Mouse (Mus musculus) myocyte (in vitro differentiated cells): ENCODE measurements around the gene Ano1. TPM values are rescaled to one million over a fixed set of nuclear protein-coding genes. Genes with fewer than 3 reads are reported as not detected.

Experiments used
- H3K27me3 ChIP-seq: one replicate; pipeline ENCODE4 v1.6.1; 2011; ENCODE audit not compliant: control insufficient read depth, insufficient read depth, insufficient read length
- H3K36me3 ChIP-seq: one replicate; pipeline ENCODE4 v1.6.1; 2011; ENCODE audit not compliant: control insufficient read depth, insufficient read depth
- H3K4me2 ChIP-seq: one replicate; pipeline ENCODE4 v1.6.1; 2011; ENCODE audit warnings: low read depth, control low read depth
- H3K4me3 ChIP-seq: one replicate; pipeline ENCODE4 v1.5.1; 2011; ENCODE audit warnings: mild to moderate bottlenecking, control low read depth, moderate library complexity
- H3K79me2 ChIP-seq: one replicate; pipeline ENCODE4 v1.6.1; 2011; ENCODE audit not compliant: control insufficient read depth, insufficient read depth
- H3ac ChIP-seq: one replicate; pipeline ENCODE4 v1.6.1; 2011; ENCODE audit not compliant: control insufficient read depth, insufficient read length
- CEBPB ChIP-seq: IDR thresholded peaks from 2 replicates; pipeline ENCODE4 v1.6.1; 2011; ENCODE audit warnings: mild to moderate bottlenecking, moderate library complexity; ENCODE audit not compliant: poor library complexity, insufficient read depth, severe bottlenecking
- E2F4 ChIP-seq: IDR thresholded peaks from one replicate; pipeline ENCODE4 v1.6.1; 2011; ENCODE audit warnings: mild to moderate bottlenecking, control low read depth, moderate library complexity; ENCODE audit not compliant: insufficient read depth
- MAX ChIP-seq: IDR thresholded peaks from one replicate; pipeline ENCODE4 v1.6.1; 2011; ENCODE audit warnings: low read depth, mild to moderate bottlenecking, control low read depth
- MYOD1 ChIP-seq, 3 experiments: IDR thresholded peaks; one replicate each; pipeline ENCODE4 v1.6.1; 2011; ENCODE audit warnings: control low read depth in 2 of 3, low read depth in 2 of 3, mild to moderate bottlenecking in 2 of 3, moderate library complexity in 1 of 3; ENCODE audit not compliant: insufficient read length in 2 of 3, control insufficient read depth in 1 of 3
- MYOG ChIP-seq, 3 experiments: IDR thresholded peaks; one replicate each; pipeline ENCODE4 v1.6.1; 2011; ENCODE audit warnings: control low read depth in 2 of 3, low read depth in 2 of 3, mild to moderate bottlenecking in 2 of 3; ENCODE audit not compliant: insufficient read length in 2 of 3, control insufficient read depth in 1 of 3, insufficient read depth in 1 of 3
- POLR2A ChIP-seq: IDR thresholded peaks from one replicate; pipeline ENCODE4 v1.6.1; 2011; ENCODE audit warnings: low read depth, mild to moderate bottlenecking, control low read depth, moderate library complexity; ENCODE audit not compliant: insufficient read length
- POLR2AphosphoS2 ChIP-seq: IDR thresholded peaks from one replicate; pipeline ENCODE4 v1.6.1; 2011; ENCODE audit warnings: low read depth, control low read depth; ENCODE audit not compliant: insufficient read length
- REST ChIP-seq: IDR thresholded peaks from one replicate; pipeline ENCODE4 v1.6.1; 2011; ENCODE audit warnings: mild to moderate bottlenecking, control low read depth, moderate library complexity; ENCODE audit not compliant: insufficient read depth, insufficient read length
- SRF ChIP-seq: IDR thresholded peaks from one replicate; pipeline ENCODE4 v1.6.1; 2011; ENCODE audit warnings: low read depth; ENCODE audit not compliant: control insufficient read depth, insufficient read length
- TCF12 ChIP-seq: IDR thresholded peaks from one replicate; pipeline ENCODE4 v1.6.1; 2011; ENCODE audit warnings: mild to moderate bottlenecking, control low read depth; ENCODE audit not compliant: poor library complexity, insufficient read depth, severe bottlenecking
- TCF3 ChIP-seq: IDR thresholded peaks from one replicate; pipeline ENCODE4 v1.6.1; 2011; ENCODE audit warnings: low read depth, control low read depth; ENCODE audit not compliant: insufficient read length
- USF1 ChIP-seq: IDR thresholded peaks from one replicate; pipeline ENCODE4 v1.6.1; 2011; ENCODE audit warnings: low read depth, mild to moderate bottlenecking, control low read depth, moderate library complexity
- polyA plus RNA-seq: library from polyadenylated mRNA; unstranded; fragments of >200 nt; fragmentation: generic; extraction: Trizol; gene quantifications from one replicate; pipeline ENCODE4 v1.2.1, GENCODE M21; 2012; ENCODE audit warnings: missing spikeins

Gene Ano1
- 2.2 TPM for polyA plus RNA-seq

DNA sequence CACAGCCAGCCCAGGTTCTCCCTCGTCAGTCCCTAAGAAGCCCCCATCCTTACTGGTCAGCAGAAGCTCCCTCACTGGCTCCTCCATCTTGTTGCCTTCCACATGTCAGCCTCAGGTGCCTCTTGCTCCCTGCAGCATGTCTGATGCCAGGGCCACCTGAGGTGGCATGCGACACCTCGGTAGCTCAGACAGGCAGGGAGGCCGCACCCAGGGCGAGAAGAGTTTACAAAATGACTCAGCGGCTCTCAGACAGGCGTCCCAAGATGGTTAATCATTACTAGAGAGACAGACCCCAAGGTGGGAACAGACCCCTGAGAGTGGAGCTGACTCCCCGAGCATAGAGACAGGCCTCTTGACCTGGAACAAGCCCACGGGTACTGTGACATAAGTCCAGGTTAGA, at the start of gene Ano1:
Ano1 (minus strand) TSS at position 142 of the 400 bp plus-strand sequence.
- no peak for TF ChIP-seq E2F4
- TF ChIP-seq MYOD1 (IDR thresholded peaks at IDR 0.05; ENCODE audit: control insufficient read depth in 1 of 3, insufficient read length in 2 of 3, low read depth in 2 of 3) = no peak
- TF ChIP-seq SRF = no peak
- no peak for TF ChIP-seq CEBPB
- no peak for TF ChIP-seq POLR2A
- no peak for TF ChIP-seq MYOG (IDR thresholded peaks at IDR 0.05; ENCODE audit: control insufficient read depth in 1 of 3, insufficient read depth in 1 of 3, insufficient read length in 2 of 3, low read depth in 2 of 3)
- no peak for TF ChIP-seq MAX
- no peak for TF ChIP-seq TCF12
- TF ChIP-seq POLR2AphosphoS2 = no peak
- no peak for TF ChIP-seq REST
- no peak for TF ChIP-seq USF1
- no peak for TF ChIP-seq TCF3
- no peaks in the 10 kb centered on the region for H3K36me3 ChIP-seq
- H3K4me2 ChIP-seq = no peak within 1 kb of the TSS
- no peak within 1 kb of the TSS for H3ac ChIP-seq
- H3K79me2 ChIP-seq = no peaks in the 10 kb centered on the region
- H3K27me3 ChIP-seq = no peaks in the 10 kb centered on the region
- H3K4me3 ChIP-seq = no peak within 1 kb of the TSS

DNA sequence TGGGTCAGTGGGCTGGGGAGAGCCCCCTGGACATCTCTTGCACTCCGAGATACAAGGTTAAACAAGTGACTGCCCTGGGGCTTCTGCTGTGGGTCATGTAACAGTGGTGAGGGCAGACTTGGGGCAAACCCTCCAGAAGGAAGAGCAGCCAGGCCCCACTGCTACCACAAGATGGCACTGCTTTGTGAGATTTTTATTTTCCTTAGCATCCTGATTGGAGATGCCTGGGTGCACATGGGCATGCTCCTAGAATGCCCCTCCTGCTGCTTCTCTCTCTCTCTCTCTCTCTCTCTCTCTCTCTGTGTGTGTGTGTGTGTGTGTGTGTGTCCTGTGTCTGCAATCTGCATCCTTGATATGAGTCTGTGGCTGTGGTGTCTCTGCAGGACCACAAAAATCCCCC, 46.7 kb upstream of the Ano1 start:
- Histone ChIP-seq H3K4me2 (no peak overlapping the region), H3ac (no peak overlapping the region), H3K27me3 (peaks cover 32% of the 10 kb centered on the region), H3K36me3 (no peaks in the 10 kb centered on the region), H3K79me2 (no peaks in the 10 kb centered on the region), H3K4me3 (no peak overlapping the region)
- no peak for TF ChIP-seq E2F4
- TF ChIP-seq REST = no peak
- TF ChIP-seq POLR2AphosphoS2 = no peak
- no peak for TF ChIP-seq MYOG (IDR thresholded peaks at IDR 0.05; ENCODE audit: control insufficient read depth in 1 of 3, insufficient read depth in 1 of 3, insufficient read length in 2 of 3, low read depth in 2 of 3)
- TF ChIP-seq CEBPB = no peak
- no peak for TF ChIP-seq SRF
- TF ChIP-seq POLR2A = no peak
- no peak for TF ChIP-seq USF1
- no peak for TF ChIP-seq MYOD1 (IDR thresholded peaks at IDR 0.05; ENCODE audit: control insufficient read depth in 1 of 3, insufficient read length in 2 of 3, low read depth in 2 of 3)
- TF ChIP-seq TCF3 = no peak
- no peak for TF ChIP-seq MAX

DNA sequence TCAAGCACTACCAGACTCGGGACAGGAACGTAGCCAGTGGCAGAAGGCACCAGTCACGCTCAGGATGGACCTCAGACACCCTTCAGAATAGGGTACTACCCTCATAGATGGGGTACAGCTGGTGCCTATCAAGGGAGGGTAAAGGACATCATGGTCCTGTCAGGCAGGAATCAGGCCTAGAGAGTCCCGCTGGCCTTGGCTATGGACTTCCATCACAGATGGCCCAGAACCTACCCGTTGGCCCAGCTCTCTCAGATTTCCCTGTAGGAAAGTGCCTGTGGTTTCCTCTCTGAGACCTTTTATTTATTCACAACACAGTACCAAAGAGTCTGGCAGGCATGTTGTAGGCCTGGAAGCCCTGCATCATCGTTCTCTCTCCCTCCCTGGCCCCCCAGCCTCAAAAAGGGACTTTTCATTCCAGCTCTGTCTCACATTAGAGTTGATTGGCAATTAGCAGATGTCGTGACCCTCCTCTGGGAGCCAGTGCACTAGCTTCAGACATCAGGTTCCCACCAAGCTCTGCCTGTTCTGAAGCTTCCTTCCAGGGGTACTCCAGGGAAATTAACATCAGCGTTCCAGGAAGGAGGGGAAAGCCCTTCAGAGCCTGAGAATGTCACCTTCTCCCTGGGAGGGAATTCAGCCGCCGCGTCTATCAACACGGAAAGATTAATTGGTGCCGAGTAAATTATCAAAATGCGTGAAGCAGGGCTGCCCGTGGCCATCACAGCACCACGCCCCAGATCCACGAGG, 45.4 kb upstream of the Ano1 start:
- Histone ChIP-seq H3K36me3 (no peaks in the 10 kb centered on the region), H3K27me3 (peaks cover 40% of the 10 kb centered on the region), H3K79me2 (no peaks in the 10 kb centered on the region), H3ac (no peak overlapping the region), H3K4me2 (no peak overlapping the region), H3K4me3 (no peak overlapping the region)
- no peak for TF ChIP-seq CEBPB
- TF ChIP-seq USF1 = no peak

DNA sequence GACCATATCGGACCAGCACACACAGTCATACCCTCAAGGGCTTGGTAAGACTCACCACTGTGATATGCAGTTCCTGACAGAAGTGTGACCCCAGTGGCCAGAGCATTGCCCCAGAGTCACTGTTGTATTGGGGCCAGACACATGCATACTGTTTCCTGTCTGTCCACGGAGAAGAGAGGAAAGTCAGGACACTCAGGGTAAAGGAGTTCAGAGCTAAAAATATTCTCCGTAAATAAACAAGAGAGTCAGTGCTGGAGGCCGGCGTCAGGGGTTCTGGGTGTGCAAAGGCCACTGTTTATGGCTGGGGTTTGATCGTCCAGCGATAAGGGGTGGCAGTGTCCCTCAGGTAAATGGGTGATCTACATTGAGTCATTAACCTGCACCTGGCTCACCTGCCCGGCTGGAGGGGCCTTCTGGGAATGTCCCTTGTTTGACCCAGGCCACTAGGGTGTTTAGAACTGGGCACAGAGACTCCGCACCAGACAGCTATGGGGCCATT, 44.3 kb upstream of the Ano1 start:
- Histone ChIP-seq H3K79me2 (no peaks in the 10 kb centered on the region), H3K4me2 (no peak overlapping the region), H3K27me3 (peaks cover 40% of the 10 kb centered on the region), H3ac (no peak overlapping the region), H3K36me3 (no peaks in the 10 kb centered on the region), H3K4me3 (no peak overlapping the region)
- no peak for TF ChIP-seq MYOG (IDR thresholded peaks at IDR 0.05; ENCODE audit: control insufficient read depth in 1 of 3, insufficient read depth in 1 of 3, insufficient read length in 2 of 3, low read depth in 2 of 3)
- no peak for TF ChIP-seq MYOD1 (IDR thresholded peaks at IDR 0.05; ENCODE audit: control insufficient read depth in 1 of 3, insufficient read length in 2 of 3, low read depth in 2 of 3)
- no peak for TF ChIP-seq CEBPB
- TF ChIP-seq TCF12 = no peak
- TF ChIP-seq MAX = no peak
- no peak for TF ChIP-seq REST
- TF ChIP-seq USF1 = no peak
- TF ChIP-seq E2F4 = no peak
- TF ChIP-seq POLR2A = no peak
- TF ChIP-seq SRF = no peak
- no peak for TF ChIP-seq TCF3
- no peak for TF ChIP-seq POLR2AphosphoS2

DNA sequence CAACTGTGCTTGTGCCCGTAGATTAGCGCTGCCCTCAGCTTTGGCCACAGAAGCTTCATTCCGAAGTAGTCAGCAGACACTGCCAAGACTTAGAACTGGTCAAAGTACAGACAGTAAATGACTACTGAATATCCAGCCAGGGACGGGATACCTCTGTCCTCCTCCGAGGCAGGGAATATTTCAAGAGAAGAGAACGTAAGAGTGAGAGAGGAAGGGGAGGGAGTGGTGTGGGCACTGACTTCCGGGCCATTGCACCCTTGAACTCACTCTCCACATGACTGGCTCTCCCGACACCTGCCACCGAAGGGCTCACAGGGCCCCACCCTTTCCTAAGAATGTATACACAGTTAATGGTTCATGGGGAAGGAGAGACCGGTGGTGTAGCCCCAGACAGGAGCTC, 41.5 kb upstream of the Ano1 start:
- no peaks in the 10 kb centered on the region for H3K36me3 ChIP-seq
- no peak overlapping the region for H3K4me3 ChIP-seq
- H3K79me2 ChIP-seq = no peaks in the 10 kb centered on the region
- H3K4me2 ChIP-seq = no peak overlapping the region
- peaks cover 30% of the 10 kb centered on the region for H3K27me3 ChIP-seq
- TF ChIP-seq TCF12 (no peak), MAX (no peak), USF1 (no peak), POLR2AphosphoS2 (no peak), CEBPB (no peak), MYOD1 (IDR thresholded peaks at IDR 0.05; ENCODE audit: control insufficient read depth in 1 of 3, insufficient read length in 2 of 3, low read depth in 2 of 3) (no peak), REST (no peak), TCF3 (no peak), MYOG (IDR thresholded peaks at IDR 0.05; ENCODE audit: control insufficient read depth in 1 of 3, insufficient read depth in 1 of 3, insufficient read length in 2 of 3, low read depth in 2 of 3) (no peak), E2F4 (no peak), SRF (no peak), POLR2A (no peak)
- H3ac ChIP-seq = no peak overlapping the region
